Mouse (Mus musculus) T-helper 2 cell (primary cell): ENCODE data around the gene Nfia.

Experiments
- in situ Hi-C: fragments of 300-600 bp; cut with MboI, MseI; formaldehyde crosslinking; loops from one replicate; pipeline ENCODE4 v1.15.1; 2025; ENCODE audit warnings: high pct_unique_total_duplicates

The Nfia gene

GRCm38 (mm10) chr4:98120706-98121340 is 348.3 kb downstream of the Nfia start:
- in situ Hi-C loops: loop anchor here (10.0 kb wide), 1 partner anchor 366 kb away; no protein-coding TSS in a partner anchor

GRCm38 (mm10) chr4:98126003-98126677 is 353.6 kb downstream of the Nfia start:
- in situ Hi-C loops: loop anchor here (10.0 to 25.0 kb wide), 2 partner anchors 371 to 561 kb away; no protein-coding TSS in a partner anchor

GRCm38 (mm10) chr4:98130798-98131197 is 358.3 kb downstream of the Nfia start:
- in situ Hi-C loops: loop anchor here (25.0 kb wide), 1 partner anchor 557 kb away; no protein-coding TSS in a partner anchor

- in situ Hi-C loops: loop anchor here (25.0 kb wide), 1 partner anchor 553 kb away; no protein-coding TSS in a partner anchor
Observed at GRCm38 (mm10) chr4:98134027-98134426, 361.5 kb downstream of the Nfia start.

GRCm38 (mm10) chr4:98136072-98136471 is 363.5 kb downstream of the Nfia start:
- in situ Hi-C loops: loop anchor here (25.0 kb wide), 1 partner anchor 551 kb away; no protein-coding TSS in a partner anchor

DNA sequence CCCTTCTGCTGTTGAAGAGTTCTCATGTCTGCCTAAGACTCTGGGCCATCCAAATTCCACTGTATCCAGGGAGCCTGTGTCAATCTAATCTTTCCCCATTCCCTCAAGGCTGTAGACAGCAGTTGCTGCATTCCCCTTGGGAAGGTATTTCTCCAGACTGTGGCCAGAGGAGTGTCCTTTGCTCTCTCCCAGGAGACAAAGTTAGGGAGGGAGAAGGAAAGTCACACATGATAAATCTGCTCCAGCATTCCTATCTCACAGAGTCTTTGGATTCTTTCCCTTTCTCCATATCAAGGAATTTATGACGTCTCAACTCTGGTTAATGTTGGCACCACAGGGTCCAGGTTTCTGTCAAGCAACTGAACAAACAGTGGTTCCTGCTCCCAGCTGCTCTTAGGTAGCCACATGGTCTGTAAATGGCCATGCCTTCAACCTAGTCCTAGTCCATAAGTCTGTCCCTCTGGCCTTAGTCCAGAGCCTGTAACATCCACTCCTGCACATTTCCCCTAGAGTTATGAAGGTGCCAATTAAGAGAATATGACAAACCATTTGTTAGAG is 370.4 kb downstream of the Nfia start:
- in situ Hi-C loops: loop anchor here (25.0 kb wide), 1 partner anchor 544 kb away; no protein-coding TSS in a partner anchor

DNA sequence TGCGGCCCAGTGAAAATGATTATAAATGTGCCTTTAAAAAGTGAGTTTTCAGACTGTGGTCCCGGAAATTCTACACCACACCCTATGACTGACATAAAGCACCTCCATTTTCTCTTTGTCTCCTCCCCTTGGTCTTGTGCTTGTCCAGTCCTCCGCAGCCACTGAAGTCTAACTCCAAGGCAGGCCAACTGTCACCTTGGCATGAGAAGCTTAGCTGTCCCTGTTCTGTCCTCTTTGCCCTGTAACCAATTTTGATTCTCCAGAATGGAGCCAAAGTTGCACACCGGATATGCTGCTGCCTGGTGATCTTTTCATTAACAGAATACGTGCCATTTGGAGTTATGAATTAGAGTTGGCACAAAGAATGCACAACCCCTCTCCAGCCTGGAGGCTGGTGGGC is 378.0 kb downstream of the Nfia start:
- in situ Hi-C loops: no loop called here

- in situ Hi-C loops: no loop called here
Observed at GRCm38 (mm10) chr4:98157921-98158320, 385.4 kb downstream of the Nfia start.

DNA sequence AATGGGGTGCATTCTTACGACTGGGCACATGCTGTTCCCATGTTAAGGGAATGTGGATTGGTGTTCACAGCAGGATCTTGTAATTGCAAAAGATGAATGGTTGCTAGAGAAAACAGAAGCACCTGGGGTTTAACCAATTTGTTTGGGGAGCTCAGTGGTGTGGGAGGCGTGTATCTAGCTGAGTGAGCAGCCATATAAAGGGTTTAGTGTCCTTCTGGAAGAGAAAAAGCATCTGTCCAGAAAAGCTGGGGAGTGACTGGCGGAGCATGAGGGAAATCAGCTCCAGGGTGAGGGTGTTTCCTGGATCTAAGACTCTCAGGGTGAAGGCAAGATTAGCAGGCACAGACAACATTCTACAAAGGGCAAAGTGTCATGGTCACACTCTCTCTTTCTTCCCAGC is 393.8 kb downstream of the Nfia start:
- in situ Hi-C loops: no loop called here
